Mouse (Mus musculus) kidney, adult 18-20 months (tissue): ENCODE measurements at regions not wholly inside any gene's neighbourhood (a gene's known extent, or its start where the extent isn't known, plus 50 kb on each side); places are given as distances from the start of the nearest gene placed in this dataset.

ENCODE experiments used
- DNase-seq: peaks from one replicate; pipeline ENCODE4 v3.0.0; 2021

DNA sequence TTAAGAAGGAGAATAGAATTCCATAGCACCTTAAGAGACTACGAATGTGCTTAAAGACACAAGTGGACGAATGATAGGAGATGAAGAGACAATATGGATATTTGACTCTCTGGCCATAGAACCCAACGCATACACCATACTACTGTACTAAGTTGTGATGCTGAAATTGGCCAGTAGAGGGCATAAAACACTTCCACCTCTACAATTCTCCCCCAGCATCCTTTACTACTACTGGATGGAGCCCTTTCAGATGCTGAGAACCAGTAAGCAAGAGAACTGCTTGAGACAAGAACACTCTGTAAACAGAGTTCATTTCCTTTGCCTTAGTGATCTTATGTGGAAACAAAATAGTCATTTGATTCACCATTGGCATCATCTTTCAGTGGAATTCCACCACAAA is 96.9 kb upstream of the Col1a2 start:
- DNase-seq = no peak

- no peak for DNase-seq
Observed at GRCm38 (mm10) chr6:4413201-4413600, 91.4 kb upstream of the Col1a2 start.

DNA sequence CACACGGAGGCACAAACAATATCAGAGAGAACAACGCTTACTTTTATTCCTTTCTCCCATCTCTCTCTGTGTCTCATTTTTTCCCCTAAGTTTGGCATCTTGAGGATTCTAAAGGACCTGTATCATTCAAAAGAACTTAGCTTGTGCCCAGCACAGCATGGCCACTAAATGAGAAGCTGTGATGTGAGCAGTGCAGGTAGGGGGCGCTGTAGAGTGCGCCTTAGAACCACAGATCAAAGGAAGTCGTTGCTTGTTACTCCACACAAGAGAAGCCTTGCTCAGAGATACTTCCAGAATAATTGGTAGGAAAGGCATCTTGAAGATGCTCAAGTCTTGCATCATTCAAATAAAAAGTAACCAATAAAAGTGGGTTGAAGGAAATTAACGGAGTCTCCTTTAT is 90.4 kb upstream of the Col1a2 start:
- DNase-seq = peak; percentile 52

DNA sequence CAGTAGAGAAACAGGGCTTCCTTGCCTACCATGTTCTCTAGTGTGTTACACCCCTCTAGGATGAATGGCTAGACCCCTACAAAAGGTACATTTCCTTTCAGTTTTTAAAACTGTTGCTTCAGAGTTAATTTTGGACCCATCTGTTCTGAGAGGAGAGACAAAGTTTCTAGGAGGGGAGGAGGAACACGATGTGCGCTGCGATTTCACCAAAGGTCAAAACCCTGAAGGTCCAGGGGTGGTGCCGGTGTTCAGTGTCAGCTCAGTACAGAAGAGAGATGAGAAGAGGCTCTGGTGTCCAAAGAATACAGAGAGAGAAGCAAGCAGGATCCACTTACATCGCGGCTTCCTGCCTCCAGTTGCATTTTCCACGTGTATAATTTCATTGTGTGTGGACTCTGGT is 89.4 kb upstream of the Col1a2 start:
- no peak for DNase-seq

DNA sequence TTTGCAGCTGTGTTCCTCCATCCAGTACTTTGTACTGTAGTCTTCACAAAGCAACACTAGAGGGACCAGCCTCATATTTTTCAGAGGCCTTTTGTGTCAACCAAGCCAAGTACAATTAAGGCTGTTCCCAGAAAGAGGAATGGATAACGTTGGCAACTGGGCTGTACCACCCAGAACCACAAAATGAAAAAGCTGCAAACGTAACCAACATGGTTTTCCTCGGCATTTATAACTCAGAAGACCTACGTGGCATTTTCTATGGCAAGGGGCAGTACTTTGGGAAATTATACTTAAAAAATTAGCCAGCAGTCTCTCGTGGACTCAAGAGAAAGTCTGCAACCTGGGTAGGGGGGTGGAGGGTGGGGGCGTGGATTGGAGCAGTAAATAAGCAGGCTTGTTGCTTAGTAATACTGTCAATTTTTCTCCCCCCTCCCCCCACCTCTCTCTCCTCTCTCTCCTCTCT is 87.3 kb upstream of the Col1a2 start:
- DNase-seq = peak; percentile 4

DNA sequence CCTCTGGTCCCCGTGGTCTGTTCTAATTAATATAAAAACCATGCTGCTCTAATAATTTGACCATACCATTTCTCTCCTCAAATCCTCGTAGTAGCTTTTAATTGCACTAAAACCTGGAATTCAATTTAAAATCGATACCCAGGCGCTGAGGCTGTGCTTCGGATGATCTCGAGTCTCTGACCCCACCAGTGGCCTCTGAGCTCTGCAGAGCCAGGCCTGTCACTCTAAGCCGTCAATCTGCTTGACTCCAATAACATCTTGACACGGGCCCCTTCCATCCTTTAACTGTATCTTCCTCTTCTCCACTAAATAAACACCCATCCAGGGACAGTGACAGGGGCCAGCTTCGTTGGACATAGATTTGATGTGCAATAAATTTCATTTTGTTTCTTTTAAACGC is 86.2 kb upstream of the Col1a2 start:
- no peak for DNase-seq

DNA sequence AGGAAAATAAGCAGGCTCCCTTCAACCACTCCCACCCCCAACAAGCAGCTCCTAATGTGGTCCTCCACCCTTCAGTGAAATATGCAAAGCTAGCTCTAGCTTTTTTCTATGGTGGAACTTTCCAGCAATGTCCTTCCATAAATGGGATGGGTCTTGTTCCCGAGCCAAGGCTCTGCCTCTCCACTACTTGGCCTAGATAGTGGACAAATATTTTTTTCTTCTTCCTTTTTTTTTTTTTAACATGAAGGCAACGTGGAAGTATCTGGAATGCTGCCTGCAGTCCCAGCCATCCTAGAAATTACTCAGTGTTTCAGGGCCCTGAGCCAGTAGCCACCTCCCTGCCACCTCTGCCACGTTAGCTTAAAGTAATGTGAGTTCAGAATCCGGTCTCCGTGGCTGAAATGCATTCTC is 85.7 kb upstream of the Col1a2 start:
- peak; percentile 13 for DNase-seq

DNA sequence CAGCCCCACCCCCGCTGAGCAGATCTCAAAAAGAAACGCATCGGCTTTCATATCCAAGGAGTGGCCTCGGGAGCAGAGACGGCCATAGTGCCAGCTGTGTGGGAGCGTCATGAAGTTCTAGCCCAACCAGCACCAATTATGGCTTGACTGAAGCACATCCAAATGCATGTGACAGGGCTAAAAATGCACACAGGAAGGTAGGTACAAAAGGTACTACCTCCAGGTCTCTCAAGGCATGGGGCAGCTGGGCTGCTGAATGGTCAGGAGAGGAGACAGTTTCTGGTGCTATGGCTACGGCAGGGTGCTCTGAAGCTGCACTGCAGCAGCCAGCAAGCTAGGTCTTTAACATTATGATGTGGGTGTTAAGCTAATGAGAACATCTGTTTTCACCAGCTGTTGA is 83.1 kb upstream of the Col1a2 start:
- DNase-seq = no peak

- no peak for DNase-seq
Observed at GRCm38 (mm10) chr6:4427122-4427521, 77.5 kb upstream of the Col1a2 start.

- no peak for DNase-seq
Observed at GRCm38 (mm10) chr6:4430704-4431310, 73.8 kb upstream of the Col1a2 start.

DNA sequence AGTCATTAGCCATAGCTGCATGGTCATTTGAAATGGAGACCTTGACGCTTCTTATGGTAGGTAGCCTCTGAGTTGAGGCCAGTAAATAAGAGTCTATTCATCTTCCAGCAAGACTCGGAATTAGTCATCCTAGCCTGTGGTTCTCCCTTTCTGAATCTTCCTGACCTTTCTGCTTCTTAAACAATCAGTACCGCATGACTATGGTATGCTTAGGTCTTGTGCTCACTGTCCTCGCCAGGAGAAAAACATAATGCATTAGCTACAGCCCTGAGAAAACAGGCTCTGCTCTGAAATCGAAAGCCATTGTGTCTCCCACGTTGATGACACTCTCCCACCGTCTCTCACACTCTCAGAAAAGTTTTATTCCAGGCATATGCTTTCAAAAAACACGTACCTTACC is 72.4 kb upstream of the Col1a2 start:
- no peak for DNase-seq

GRCm38 (mm10) chr6:4436439-4436838 is 68.2 kb upstream of the Col1a2 start:
- no peak for DNase-seq

- DNase-seq = no peak
Observed at GRCm38 (mm10) chr6:4436874-4437273, 67.7 kb upstream of the Col1a2 start.

- DNase-seq = no peak
Observed at GRCm38 (mm10) chr6:4441618-4442167, 62.9 kb upstream of the Col1a2 start.

GRCm38 (mm10) chr6:4445906-4446305 is 58.7 kb upstream of the Col1a2 start:
- no peak for DNase-seq

DNA sequence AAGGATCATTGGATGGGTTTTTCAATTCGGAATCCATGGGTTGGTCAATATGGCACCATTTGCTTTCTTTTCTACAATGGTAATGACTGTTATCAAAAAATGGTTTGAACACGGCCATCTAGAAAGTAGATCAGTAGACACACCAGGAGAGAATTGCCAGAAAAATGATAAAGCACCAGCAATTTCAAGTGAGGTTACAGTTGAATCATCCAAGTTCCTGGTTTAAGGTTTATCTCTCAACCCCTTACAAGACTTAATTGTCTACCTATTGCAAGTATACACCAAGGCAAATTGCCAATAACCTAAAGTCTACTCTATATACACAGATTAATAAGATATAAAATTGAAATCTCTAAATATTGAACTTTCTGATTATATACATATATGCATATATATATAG is 53.4 kb upstream of the Col1a2 start:
- no peak for DNase-seq
